Mouse (Mus musculus): ENCODE data around the gene Tmem51. TPM values are rescaled to one million over a fixed set of nuclear protein-coding genes. Genes with fewer than 3 reads are reported as not detected.

Gene Tmem51
- polyA plus RNA-seq, 1 experiment: 13.4 TPM

DNA sequence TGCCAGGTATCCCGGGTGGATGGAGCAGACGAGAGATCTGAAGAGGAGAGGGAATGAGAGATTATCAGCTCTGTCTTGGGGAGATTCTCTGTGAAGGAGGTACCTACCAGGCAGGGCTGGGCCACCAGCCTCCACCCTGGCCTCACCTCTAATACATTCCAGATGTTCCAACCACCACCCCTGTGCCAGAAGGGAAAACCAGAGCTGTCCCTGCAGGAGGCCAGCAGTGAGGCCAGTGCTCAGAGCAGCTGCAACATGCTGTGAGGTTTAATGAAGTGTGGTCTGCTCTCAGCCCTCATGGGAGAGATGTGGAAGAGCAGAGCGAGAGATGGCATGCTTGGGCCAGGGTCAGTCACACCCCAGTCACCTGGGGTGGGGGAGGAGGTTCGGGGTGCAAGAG lies 46.2 kb downstream of the Tmem51 start:
- peaks cover 42% of the 10 kb centered on the region for H3K27me3 ChIP-seq (replicated peaks)
- H3K4me1 ChIP-seq: no peaks in the 10 kb centered on the region
- H3K36me3 ChIP-seq (replicated peaks; ENCODE audit: low read length): no peaks in the 10 kb centered on the region
- H3K4me3 ChIP-seq (replicated peaks): no peak overlapping the region
- no peak for TF ChIP-seq FLI1 (IDR thresholded peaks at IDR 0.05; ENCODE audit: low read length)
- TF ChIP-seq GATA1 (IDR thresholded peaks at IDR 0.05; ENCODE audit: borderline replicate concordance, low read length): no peak
- H3K9me3 ChIP-seq: no peaks in the 10 kb centered on the region

DNA sequence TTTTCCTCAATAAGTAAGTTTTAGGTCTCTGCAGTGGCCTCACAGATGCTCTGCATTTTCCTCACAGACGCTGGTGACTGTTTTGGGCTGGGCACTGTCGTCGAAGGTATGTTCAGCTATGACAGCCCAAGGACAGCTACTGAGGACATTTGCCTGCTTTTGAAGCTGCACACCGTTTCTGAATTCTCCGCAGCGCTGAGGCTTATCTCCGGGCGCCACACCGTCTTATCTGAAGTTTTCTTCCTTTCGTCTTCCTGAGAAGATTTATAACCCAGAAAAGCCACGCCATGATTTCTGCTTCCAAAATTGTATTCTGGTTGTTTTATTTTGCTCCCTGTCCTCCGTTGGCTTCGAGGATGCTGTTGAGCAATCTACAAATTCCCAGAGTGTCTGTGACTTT lies 55.6 kb downstream of the Tmem51 start:
- Histone ChIP-seq H3K4me3 (replicated peaks) (no peak overlapping the region), H3K27me3 (replicated peaks) (peaks cover 47% of the 10 kb centered on the region), H3K9me3 (peaks cover 25% of the 10 kb centered on the region), H3K36me3 (replicated peaks; ENCODE audit: low read length) (no peaks in the 10 kb centered on the region), H3K4me1 (peaks cover 4% of the 10 kb centered on the region)
- TF ChIP-seq FLI1 (IDR thresholded peaks at IDR 0.05; ENCODE audit: low read length) (no peak), GATA1 (IDR thresholded peaks at IDR 0.05; ENCODE audit: borderline replicate concordance, low read length) (no peak)

DNA sequence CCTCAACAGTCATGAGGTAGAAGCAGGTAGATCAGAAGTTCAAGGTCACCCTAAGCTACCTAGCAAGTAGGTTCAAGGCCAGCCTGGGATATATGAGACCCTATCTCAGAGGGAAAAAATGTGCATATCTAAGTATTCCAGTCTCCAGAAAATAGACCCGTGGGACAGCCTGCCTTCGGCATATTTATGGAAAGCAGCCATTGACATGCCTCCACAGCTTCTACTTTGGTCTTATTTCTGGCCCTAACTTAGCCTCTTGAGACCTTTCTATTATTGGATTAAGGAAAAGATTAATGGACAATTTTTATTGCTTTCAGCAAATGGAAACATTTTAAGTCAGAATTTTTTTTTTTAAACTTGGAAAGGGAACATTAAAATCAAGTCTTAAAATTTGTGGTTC lies 57.1 kb downstream of the Tmem51 start:
- H3K4me3 ChIP-seq (replicated peaks): no peak overlapping the region
- peaks cover 4% of the 10 kb centered on the region for H3K4me1 ChIP-seq

DNA sequence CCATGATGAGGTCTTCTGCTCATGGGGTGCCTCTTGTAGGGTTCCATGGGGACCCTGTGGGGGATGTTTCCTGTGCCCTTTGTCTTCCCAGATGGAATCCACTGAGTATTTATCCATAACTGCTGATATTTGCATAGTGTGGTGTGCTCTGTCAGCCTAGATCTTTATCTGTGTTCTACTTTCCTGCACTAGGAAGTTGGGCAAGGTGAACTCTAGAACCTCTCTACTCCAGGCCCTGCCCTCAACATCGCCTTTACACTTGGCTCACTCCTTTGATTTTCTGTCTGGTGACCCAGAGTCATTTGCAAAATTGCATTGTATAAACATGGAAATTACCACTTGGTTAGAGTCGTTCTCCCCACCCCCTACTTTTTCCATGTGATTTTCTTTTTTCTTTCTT lies 59.6 kb downstream of the Tmem51 start:
- H3K4me1 ChIP-seq: peaks cover 4% of the 10 kb centered on the region
- H3K27me3 ChIP-seq (replicated peaks): peaks cover 40% of the 10 kb centered on the region
- peaks cover 27% of the 10 kb centered on the region for H3K9me3 ChIP-seq
- no peak overlapping the region for H3K4me3 ChIP-seq (replicated peaks)
- no peaks in the 10 kb centered on the region for H3K36me3 ChIP-seq (replicated peaks; ENCODE audit: low read length)
- TF ChIP-seq GATA1 (IDR thresholded peaks at IDR 0.05; ENCODE audit: borderline replicate concordance, low read length) (no peak), FLI1 (IDR thresholded peaks at IDR 0.05; ENCODE audit: low read length) (no peak)

More for the DNA sequence above, 57.1 kb downstream of the Tmem51 start:
- H3K27me3 ChIP-seq (replicated peaks): peaks cover 54% of the 10 kb centered on the region
- no peaks in the 10 kb centered on the region for H3K36me3 ChIP-seq (replicated peaks; ENCODE audit: low read length)
- H3K9me3 ChIP-seq: peaks cover 27% of the 10 kb centered on the region
- TF ChIP-seq GATA1 (IDR thresholded peaks at IDR 0.05; ENCODE audit: borderline replicate concordance, low read length) (no peak), FLI1 (IDR thresholded peaks at IDR 0.05; ENCODE audit: low read length) (no peak)

DNA sequence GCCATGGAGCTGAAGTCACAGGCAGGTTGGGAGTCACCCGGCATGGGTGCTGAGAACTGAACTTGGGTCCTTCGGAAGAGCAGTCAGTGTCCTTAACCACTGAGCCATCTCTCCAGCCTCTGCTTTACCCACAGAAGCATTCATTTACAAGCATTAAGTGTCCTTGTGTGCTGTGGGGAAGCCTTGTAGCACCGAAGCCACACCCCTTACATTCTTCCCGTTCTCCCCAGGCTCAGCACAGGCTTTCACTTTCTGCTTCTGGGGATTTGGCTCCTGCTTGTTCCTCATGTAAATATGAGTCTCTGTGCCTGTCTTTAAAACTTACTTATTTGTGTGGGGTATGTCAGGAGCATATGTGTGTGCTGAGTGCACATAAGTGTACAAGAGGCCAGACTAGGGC lies 60.9 kb downstream of the Tmem51 start:
- peaks cover 27% of the 10 kb centered on the region for H3K9me3 ChIP-seq
- no peaks in the 10 kb centered on the region for H3K36me3 ChIP-seq (replicated peaks; ENCODE audit: low read length)
- TF ChIP-seq FLI1 (IDR thresholded peaks at IDR 0.05; ENCODE audit: low read length) (no peak), GATA1 (IDR thresholded peaks at IDR 0.05; ENCODE audit: borderline replicate concordance, low read length) (no peak)
- no peaks in the 10 kb centered on the region; the same call in 1 of the 2 replicates for H3K4me1 ChIP-seq
- peak overlapping the region; percentile 7 for H3K4me3 ChIP-seq (replicated peaks)
- peaks cover 42% of the 10 kb centered on the region for H3K27me3 ChIP-seq (replicated peaks)

DNA sequence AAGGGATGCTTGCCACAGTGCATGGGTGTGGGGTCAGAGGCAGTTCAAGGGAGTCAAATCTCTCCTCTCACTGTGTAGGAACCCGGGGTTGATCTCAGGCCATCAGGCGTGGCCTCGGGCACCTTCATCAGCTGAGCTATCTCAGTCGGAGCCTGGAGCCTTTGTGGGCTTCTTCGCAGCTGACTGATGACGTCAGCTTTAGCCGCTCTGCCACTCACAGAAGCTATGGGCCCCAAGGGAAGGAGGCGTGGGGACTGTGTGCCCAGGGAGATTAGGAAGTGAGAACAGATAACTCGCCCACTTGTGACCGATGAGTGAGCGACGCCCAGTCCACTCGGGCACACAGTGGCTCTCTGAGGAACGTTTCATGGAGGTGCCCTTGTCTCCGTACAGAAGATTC lies 66.4 kb downstream of the Tmem51 start:
- no peaks in the 10 kb centered on the region for H3K9me3 ChIP-seq
- TF ChIP-seq FLI1 (IDR thresholded peaks at IDR 0.05; ENCODE audit: low read length): no peak
- no peak for TF ChIP-seq GATA1 (IDR thresholded peaks at IDR 0.05; ENCODE audit: borderline replicate concordance, low read length)
- H3K27me3 ChIP-seq (replicated peaks): peaks cover 75% of the 10 kb centered on the region
- H3K36me3 ChIP-seq (replicated peaks; ENCODE audit: low read length): no peaks in the 10 kb centered on the region
- H3K4me3 ChIP-seq (replicated peaks): peak overlapping the region; percentile 26
- H3K4me1 ChIP-seq: peaks cover 19% of the 10 kb centered on the region

DNA sequence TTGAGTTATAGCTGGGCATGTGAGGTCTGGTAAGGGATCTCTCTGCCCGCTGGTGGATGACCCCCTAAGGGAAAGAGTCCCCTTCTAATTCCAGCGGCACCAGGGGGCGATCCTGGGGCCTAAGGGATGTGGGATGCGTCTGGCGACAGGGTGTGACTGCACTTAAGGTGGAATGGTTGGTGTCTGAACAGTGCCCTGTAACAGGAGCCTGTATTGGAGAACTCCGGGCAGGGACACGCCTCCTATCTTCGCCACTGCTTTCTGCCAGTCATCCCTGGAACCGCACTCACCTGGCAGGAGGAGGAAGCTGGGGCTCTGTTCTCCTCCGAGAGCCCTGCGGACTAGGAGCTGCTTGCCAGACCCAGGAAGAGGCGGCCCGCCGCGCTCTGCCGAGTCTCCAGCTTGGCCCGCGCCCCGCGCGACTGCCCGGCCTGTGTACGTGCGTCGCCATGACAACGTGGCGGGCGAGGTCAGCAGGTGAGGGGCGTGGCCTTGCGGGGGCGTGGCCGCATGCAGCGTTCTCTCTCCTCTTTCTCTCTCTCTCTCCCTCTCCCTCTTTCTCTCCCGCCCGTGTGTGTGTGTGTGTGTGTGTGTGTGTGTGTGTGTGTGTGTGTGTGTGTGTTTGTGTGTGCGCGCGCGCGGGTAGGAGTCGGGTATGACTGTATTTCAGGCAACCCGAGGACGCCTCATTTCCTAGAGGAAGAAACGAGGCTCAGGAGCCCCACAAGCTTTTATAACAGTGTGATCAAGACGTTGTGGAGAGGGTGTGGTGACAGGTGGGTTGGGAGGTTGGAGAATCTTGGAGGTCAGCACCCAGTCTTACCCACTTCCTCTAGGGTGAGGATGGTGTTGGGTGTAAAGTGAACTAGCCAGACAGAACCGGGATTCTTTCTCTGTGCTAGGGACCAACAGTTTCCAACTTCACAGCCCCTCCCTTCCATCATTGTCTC lies 69.2 kb downstream of the Tmem51 start, which contains the start of gene Fhad1:
Gene Fhad1 (minus strand): TSS at position 424 of the 950 bp plus-strand sequence.
- Histone ChIP-seq H3K9me3 (no peaks in the 10 kb centered on the region), H3K4me3 (replicated peaks) (peak within 1 kb of the TSS; percentile 90), H3K27me3 (replicated peaks) (peaks cover 82% of the 10 kb centered on the region), H3K36me3 (replicated peaks; ENCODE audit: low read length) (no peaks in the 10 kb centered on the region), H3K4me1 (peaks cover 22% of the 10 kb centered on the region)
- TF ChIP-seq GATA1 (IDR thresholded peaks at IDR 0.05; ENCODE audit: borderline replicate concordance, low read length): no peak
- TF ChIP-seq FLI1 (IDR thresholded peaks at IDR 0.05; ENCODE audit: low read length): no peak

DNA sequence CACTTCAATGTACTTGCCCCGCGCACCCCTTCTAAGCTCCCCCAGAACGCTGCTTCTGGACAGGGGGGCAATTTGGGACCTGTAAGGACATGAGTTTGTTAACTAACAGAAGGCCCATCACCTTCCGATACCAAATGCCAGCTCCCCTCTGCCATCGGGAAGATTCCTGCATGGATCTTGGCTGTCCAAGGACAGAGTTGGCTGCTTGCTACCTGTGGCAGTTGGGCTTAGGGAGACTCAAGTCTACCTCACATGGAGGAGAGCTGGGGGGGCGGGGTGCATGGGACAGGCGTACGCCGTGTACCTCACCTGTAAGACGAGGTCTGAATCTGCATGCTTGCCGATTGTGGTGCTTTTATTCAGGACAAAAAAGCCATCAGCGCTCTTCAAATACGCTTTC lies 72.9 kb downstream of the Tmem51 start:
- peaks cover 67% of the 10 kb centered on the region for H3K27me3 ChIP-seq (replicated peaks)
- H3K9me3 ChIP-seq: no peaks in the 10 kb centered on the region
- H3K4me3 ChIP-seq (replicated peaks): no peak overlapping the region
- peaks cover 16% of the 10 kb centered on the region for H3K4me1 ChIP-seq
- H3K36me3 ChIP-seq (replicated peaks; ENCODE audit: low read length): no peaks in the 10 kb centered on the region
- TF ChIP-seq GATA1 (IDR thresholded peaks at IDR 0.05; ENCODE audit: borderline replicate concordance, low read length): no peak
- no peak for TF ChIP-seq FLI1 (IDR thresholded peaks at IDR 0.05; ENCODE audit: low read length)

DNA sequence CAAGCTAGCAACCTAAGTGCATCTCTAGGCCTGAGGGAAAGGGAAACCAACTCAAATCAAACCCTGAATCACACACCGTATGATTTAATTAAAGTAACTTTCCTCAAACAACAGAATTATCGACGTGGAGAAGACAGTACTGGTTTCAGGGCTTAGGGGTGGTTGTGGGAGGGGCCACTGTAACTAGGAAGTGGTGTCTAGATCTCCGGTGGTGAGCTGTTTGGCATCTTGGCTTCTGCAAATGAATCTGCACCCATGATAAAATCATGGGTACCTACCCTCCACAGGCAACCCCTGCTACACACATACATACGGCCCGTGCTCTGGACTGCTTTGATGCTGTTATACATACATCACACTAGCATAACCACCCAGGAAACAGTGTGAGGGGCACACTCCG lies 73.7 kb downstream of the Tmem51 start:
- Histone ChIP-seq H3K4me3 (replicated peaks) (no peak overlapping the region), H3K9me3 (no peaks in the 10 kb centered on the region), H3K4me1 (peaks cover 13% of the 10 kb centered on the region), H3K27me3 (replicated peaks) (peaks cover 61% of the 10 kb centered on the region), H3K36me3 (replicated peaks; ENCODE audit: low read length) (no peaks in the 10 kb centered on the region)
- no peak for TF ChIP-seq GATA1 (IDR thresholded peaks at IDR 0.05; ENCODE audit: borderline replicate concordance, low read length)
- no peak for TF ChIP-seq FLI1 (IDR thresholded peaks at IDR 0.05; ENCODE audit: low read length)

DNA sequence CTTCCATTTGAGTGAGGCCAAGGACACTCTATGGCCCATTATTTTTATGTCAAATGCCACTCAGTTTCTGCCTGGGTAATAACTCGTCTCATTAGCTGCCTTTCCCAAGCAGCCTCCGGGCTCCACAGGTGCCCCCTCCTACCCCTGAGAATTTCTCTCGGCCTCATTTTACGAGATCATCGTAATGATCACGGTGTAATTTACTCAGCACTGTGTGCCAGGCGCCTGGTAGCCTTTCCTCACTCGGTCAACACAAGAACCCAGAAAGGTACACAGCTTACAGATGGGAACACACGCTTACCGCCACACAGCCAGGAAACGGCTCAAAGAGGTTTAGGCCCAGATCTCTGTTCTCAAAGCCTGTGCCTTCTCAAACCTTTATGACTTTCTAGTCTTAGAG lies 75.9 kb downstream of the Tmem51 start:
- no peak overlapping the region for H3K4me3 ChIP-seq (replicated peaks)
- no peaks in the 10 kb centered on the region for H3K36me3 ChIP-seq (replicated peaks; ENCODE audit: low read length)

More for the DNA sequence above, 75.9 kb downstream of the Tmem51 start:
- Histone ChIP-seq H3K27me3 (replicated peaks) (peaks cover 41% of the 10 kb centered on the region), H3K9me3 (peaks cover 1% of the 10 kb centered on the region), H3K4me1 (peaks cover 4% of the 10 kb centered on the region; the same call in 1 of the 2 replicates)
- TF ChIP-seq FLI1 (IDR thresholded peaks at IDR 0.05; ENCODE audit: low read length) (no peak), GATA1 (IDR thresholded peaks at IDR 0.05; ENCODE audit: borderline replicate concordance, low read length) (no peak)
